8 mouse cellular contexts compared by ENCODE assay signal in the genomic region with DNA sequence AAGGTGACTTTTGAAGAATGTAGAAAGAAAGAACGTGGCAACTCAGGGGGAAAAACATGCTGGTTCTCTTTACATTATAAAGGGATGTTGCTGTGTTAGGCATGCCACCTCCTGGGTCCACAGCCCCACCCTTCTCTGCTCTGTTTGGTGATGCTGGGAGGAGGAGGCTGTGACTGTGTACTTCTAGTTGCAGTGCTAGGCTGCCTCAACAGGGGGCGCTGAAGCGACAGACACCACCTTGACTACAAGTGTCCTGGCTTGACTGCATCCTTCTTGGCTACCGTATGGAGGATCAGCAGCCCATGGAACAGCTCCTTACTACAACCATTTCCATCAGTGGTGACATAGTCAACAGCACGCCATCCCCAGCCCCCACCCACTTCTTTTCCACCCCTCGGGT.
DNase-seq lines count a peak whose midpoint lies in the region.

No protein-coding gene starts in this region.

- peak; percentile 13 for DNase-seq in embryo, embryonic 11 days
- no peak for DNase-seq in embryo, embryonic 10.5 days (ENCODE audit: low spot score)
- DNase-seq in ovary, postnatal 14 days (ENCODE audit: low spot score), result peak; percentile 19
- DNase-seq in ovary, adult 18-20 months (ENCODE audit: low spot score), result no peak
- DNase-seq in cerebellum, postnatal 10 days, result peak; percentile 69 to 70
- peak; percentile 14 to 47 for DNase-seq in layer of hippocampus, adult 18-20 months (ENCODE audit: low spot score in 2 of 2)
- DNase-seq in frontal cortex, postnatal 10 days (ENCODE audit: low spot score in 2 of 2), result no peak
- no peak for DNase-seq in retina, embryonic 14.5 days (ENCODE audit: low spot score)

Comparison
In these comparisons a context has a peak if more than half of its experiments do, and no peak if none do; other contexts are left out.
1. DNase-seq: peak in embryo, embryonic 11 days (single experiment), ovary, postnatal 14 days (single experiment), cerebellum, postnatal 10 days (2 of 2) and layer of hippocampus, adult 18-20 months (2 of 2); none in embryo, embryonic 10.5 days (single experiment), ovary, adult 18-20 months (single experiment), frontal cortex, postnatal 10 days (0 of 2) and retina, embryonic 14.5 days (single experiment).